Mouse (Mus musculus) embryonic facial prominence, embryonic 11.5 days (tissue): ENCODE data around the gene Ncapd2. TPM values are rescaled to one million over a fixed set of nuclear protein-coding genes. Genes with fewer than 3 reads are reported as not detected.

Experiments
- ATAC-seq: fragments of 200-750 bp; cut with Nextera tagmentation; replicated peaks from 2 replicates; pipeline ENCODE4 v1.8.0; 2017; ENCODE audit warnings: low read depth; ENCODE audit not compliant: insufficient number of reproducible peaks, low FRiP score, low TSS enrichment
- DNase-seq: peaks from one replicate; pipeline ENCODE4 v3.0.0-alpha.2; 2015; ENCODE audit warnings: low spot score
- H3K27ac ChIP-seq: fragments of 300-500 bp; sonication (generic); replicated peaks from 2 replicates; pipeline ENCODE4 v1.5.1; 2014; ENCODE audit warnings: mild to moderate bottlenecking, low read depth, low read length, control low read depth
- H3K27me3 ChIP-seq: fragments of 300-500 bp; sonication (generic); 2 replicates; pipeline ENCODE4 v1.6.1; 2014; ENCODE audit warnings: mild to moderate bottlenecking, low read length, moderate library complexity, mixed read lengths; ENCODE audit not compliant: control insufficient read depth, insufficient read depth
- H3K36me3 ChIP-seq: fragments of 300-500 bp; sonication (generic); replicated peaks from 2 replicates; pipeline ENCODE4 v1.6.1; 2014; ENCODE audit warnings: low read depth, mild to moderate bottlenecking, low read length, moderate library complexity, mixed read lengths; ENCODE audit not compliant: control insufficient read depth, insufficient read depth
- H3K4me1 ChIP-seq: fragments of 300-500 bp; sonication (generic); 2 replicates; pipeline ENCODE4 v1.6.1; 2014; ENCODE audit warnings: low read length, mixed read lengths; ENCODE audit not compliant: control insufficient read depth, insufficient read depth
- H3K4me2 ChIP-seq: fragments of 300-500 bp; sonication (generic); 2 replicates; pipeline ENCODE4 v1.6.1; 2014; ENCODE audit warnings: low read depth, mild to moderate bottlenecking, control low read depth, low read length, moderate library complexity
- H3K4me3 ChIP-seq: fragments of 300-500 bp; sonication (generic); 2 replicates; pipeline ENCODE4 v1.5.1; 2014; ENCODE audit warnings: low read depth, low read length, control low read depth
- H3K9ac ChIP-seq: fragments of 300-500 bp; sonication (generic); replicated peaks from 2 replicates; pipeline ENCODE4 v1.6.1; 2014; ENCODE audit warnings: mild to moderate bottlenecking, control low read depth, low read length
- H3K9me3 ChIP-seq: fragments of 300-500 bp; sonication (generic); replicated peaks from 2 replicates; pipeline ENCODE4 v1.6.1; 2016; ENCODE audit warnings: mild to moderate bottlenecking, low read length, inconsistent platforms, mixed read lengths; ENCODE audit not compliant: control insufficient read depth
- WGBS: fragments of 180-500 bp; shearing (Covaris S2); extraction: QIAGEN DNeasy Blood & Tissue Kit; methylation state at CpG from one replicate; pipeline ENCODE4 v1.1.7; 2014; 5-methylcytosine and 5-hydroxymethylcytosine counted together
- polyA plus RNA-seq: library from polyadenylated mRNA; unstranded; fragments of >200 nt; fragmentation: Nextera tagmentation; extraction: Ambion mirVana; gene quantifications from 2 replicates; pipeline ENCODE4 v1.2.1, GENCODE M21; 2014

Gene Ncapd2
- polyA plus RNA-seq, 1 experiment from 2014 or later: 136 TPM

DNA sequence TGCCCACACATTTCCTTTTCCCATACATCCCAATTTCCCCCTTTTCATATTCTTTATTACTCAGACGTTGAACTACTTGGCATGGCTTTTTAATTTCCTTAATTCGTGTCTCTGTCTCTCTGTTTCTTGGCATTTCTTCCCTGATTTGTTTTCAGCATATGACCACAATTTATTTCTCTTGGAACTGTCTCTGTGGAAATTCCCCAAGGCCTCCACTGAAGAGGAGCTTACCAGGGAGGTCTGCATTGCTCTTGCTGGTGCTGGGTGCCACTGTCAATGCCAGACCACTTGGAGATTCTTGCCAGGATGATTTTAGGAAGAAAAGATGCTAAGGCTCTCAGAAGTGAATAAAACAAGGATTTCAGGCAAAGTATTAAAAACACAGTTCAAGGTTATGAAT, 21.1 kb upstream of the Ncapd2 start:
- H3K27ac ChIP-seq: no peak overlapping the region
- no peak overlapping the region for H3K4me3 ChIP-seq
- no peak for DNase-seq
- no peaks in the 10 kb centered on the region for H3K9me3 ChIP-seq
- H3K4me1 ChIP-seq: no peaks in the 10 kb centered on the region
- H3K4me2 ChIP-seq: no peak overlapping the region
- WGBS: 53% methylated on average over 2 of the region's 2 CpGs
- no peak overlapping the region for H3K9ac ChIP-seq
- H3K36me3 ChIP-seq: no peaks in the 10 kb centered on the region
- ATAC-seq: no peak
- H3K27me3 ChIP-seq: peaks cover 2% of the 10 kb centered on the region; the same call in 1 of the 2 replicates

- ATAC-seq (no peak), DNase-seq (no peak)
- H3K9me3 ChIP-seq: no peaks in the 10 kb centered on the region
- no peak overlapping the region for H3K27ac ChIP-seq
- H3K9ac ChIP-seq: no peak overlapping the region
- no peaks in the 10 kb centered on the region for H3K36me3 ChIP-seq
- H3K27me3 ChIP-seq: no peaks in the 10 kb centered on the region
- no peak overlapping the region for H3K4me3 ChIP-seq
- H3K4me2 ChIP-seq: no peak overlapping the region
- no peaks in the 10 kb centered on the region for H3K4me1 ChIP-seq
- 84% methylated on average over 1 of the region's 1 CpGs for WGBS
Observed at GRCm38 (mm10) chr6:125210436-125210835, 18.9 kb upstream of the Ncapd2 start.

- H3K4me3 ChIP-seq: no peak overlapping the region
- peaks cover 3% of the 10 kb centered on the region; the same call in 1 of the 2 replicates for H3K4me1 ChIP-seq
- H3K27me3 ChIP-seq: no peaks in the 10 kb centered on the region
- H3K27ac ChIP-seq: no peak overlapping the region
- H3K36me3 ChIP-seq: no peaks in the 10 kb centered on the region; the same call in 1 of the 2 replicates
- no peaks in the 10 kb centered on the region for H3K9me3 ChIP-seq
- WGBS: 81% methylated on average over 5 of the region's 5 CpGs
- H3K4me2 ChIP-seq: no peak overlapping the region
- ATAC-seq (no peak), DNase-seq (no peak)
- no peak overlapping the region for H3K9ac ChIP-seq
Observed at GRCm38 (mm10) chr6:125197166-125197565, 5.7 kb upstream of the Ncapd2 start.

DNA sequence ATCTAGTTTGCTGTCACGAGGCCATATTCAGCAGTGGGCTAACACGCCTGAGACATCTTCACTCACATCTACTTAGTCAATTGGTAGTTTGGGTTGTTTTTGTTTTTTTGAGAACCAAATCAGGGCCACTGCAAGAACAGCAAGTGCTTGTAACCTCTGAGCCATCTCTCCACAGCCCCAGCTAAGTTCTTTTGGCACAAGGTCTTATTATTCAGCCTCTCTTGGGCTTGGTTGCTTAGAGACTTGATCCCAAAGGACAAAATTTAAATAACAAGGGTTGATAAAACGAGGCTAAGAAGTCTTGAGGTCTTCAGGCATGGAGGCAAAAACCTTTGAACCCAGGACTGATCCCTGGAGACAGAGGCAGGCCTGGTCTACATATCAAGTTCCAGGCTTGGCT, 4.8 kb upstream of the Ncapd2 start:
- Histone ChIP-seq H3K27me3 (no peaks in the 10 kb centered on the region), H3K4me2 (no peak overlapping the region), H3K36me3 (no peaks in the 10 kb centered on the region; the same call in 1 of the 2 replicates), H3K27ac (no peak overlapping the region), H3K4me3 (no peak overlapping the region), H3K4me1 (peaks cover 3% of the 10 kb centered on the region; the same call in 1 of the 2 replicates), H3K9ac (no peak overlapping the region), H3K9me3 (no peaks in the 10 kb centered on the region)
- ATAC-seq (no peak), DNase-seq (no peak)
- 52% methylated on average over 3 of the region's 3 CpGs for WGBS

DNA sequence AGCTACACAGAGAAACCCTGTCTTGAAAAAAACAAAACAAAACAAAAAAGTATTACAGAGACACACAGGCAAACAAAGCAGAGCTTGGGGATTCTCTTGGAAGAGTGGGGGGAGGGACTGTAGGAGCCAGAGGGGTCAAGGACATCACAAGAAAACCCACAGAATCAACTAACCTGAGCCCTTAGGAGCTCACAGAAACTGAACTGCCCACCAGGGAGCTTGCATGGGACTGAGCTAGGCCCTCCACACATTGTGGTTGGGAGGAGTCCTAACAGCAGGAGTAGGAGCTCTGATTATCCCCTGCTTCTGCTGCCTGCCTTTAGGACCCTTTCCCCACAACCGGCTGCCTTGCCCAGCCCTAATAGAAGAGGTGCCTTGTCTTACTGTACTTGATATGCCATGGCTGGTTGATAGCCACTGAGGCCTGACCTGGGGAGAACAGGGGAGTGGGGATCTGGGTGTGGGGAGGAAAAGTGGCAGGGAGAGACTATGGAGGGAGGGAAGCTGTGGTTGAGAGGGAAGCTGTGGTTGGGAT, 4.1 kb upstream of the Ncapd2 start:
- H3K9me3 ChIP-seq: no peaks in the 10 kb centered on the region
- peaks cover 3% of the 10 kb centered on the region; the same call in 1 of the 2 replicates for H3K4me1 ChIP-seq
- no peak overlapping the region for H3K9ac ChIP-seq
- ATAC-seq: no peak
- no peaks in the 10 kb centered on the region for H3K27me3 ChIP-seq
- H3K4me2 ChIP-seq: no peak overlapping the region
- no peaks in the 10 kb centered on the region; the same call in 1 of the 2 replicates for H3K36me3 ChIP-seq
- 35% methylated on average over 1 of the region's 1 CpGs for WGBS
- H3K4me3 ChIP-seq: no peak overlapping the region
- H3K27ac ChIP-seq: no peak overlapping the region
- no peak for DNase-seq

DNA sequence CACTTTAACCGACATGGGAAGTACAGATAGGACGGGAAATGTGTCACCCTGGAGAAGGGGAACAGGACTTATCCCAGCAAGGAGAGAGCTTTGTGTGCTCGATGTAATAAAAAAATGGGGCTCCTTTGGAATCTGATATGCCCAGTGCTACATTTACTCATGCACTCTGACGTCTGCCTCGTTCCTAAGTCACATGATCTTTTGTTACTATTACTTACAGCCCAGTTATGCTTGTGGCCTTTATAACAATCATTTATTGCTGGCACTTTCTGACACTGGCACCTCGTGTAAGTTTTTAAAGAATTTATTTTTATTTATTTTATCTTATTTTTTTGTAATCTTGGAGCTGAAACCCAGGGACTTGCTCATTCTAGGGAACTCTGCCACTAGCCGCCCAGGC, 1.9 kb upstream of the Ncapd2 start:
- Histone ChIP-seq H3K27ac (no peak overlapping the region), H3K27me3 (no peaks in the 10 kb centered on the region), H3K9ac (no peak overlapping the region), H3K36me3 (peaks cover 4% of the 10 kb centered on the region; the same call in 1 of the 2 replicates), H3K4me2 (no peak overlapping the region), H3K4me1 (peaks cover 3% of the 10 kb centered on the region; the same call in 1 of the 2 replicates), H3K9me3 (no peaks in the 10 kb centered on the region), H3K4me3 (no peak overlapping the region)
- WGBS: 69% methylated on average over 7 of the region's 7 CpGs
- ATAC-seq: no peak
- no peak for DNase-seq

DNA sequence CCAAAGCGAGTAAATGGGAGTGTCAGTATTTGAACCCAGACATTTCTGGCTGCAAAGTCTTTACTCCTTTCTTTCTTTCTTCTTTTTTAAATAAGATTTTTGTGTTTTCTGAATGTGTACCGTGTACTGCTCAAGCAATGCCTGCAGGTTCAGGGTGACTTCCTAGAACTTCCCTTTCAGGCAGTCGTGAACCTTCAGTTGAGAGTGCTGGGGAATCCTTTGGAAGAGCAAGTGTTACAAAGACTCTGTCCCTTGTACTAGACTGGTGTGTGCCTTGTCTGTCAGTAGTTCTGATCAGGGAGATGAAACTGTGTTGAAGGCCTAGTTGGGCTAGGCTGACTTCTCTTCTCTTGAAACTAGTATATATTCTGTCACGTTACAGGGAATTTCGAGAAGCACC, 1.3 kb upstream of the Ncapd2 start:
- H3K4me2 ChIP-seq: peak overlapping the region; percentile 79
- H3K9me3 ChIP-seq: no peaks in the 10 kb centered on the region
- H3K27ac ChIP-seq: no peak overlapping the region
- DNase-seq (no peak), ATAC-seq (no peak)
- peaks cover 3% of the 10 kb centered on the region; the same call in 1 of the 2 replicates for H3K4me1 ChIP-seq
- peak overlapping the region; percentile 72 for H3K4me3 ChIP-seq
- H3K27me3 ChIP-seq: no peaks in the 10 kb centered on the region
- peaks cover 6% of the 10 kb centered on the region for H3K36me3 ChIP-seq
- WGBS: 45% methylated on average over 5 of the region's 5 CpGs
- H3K9ac ChIP-seq: peak overlapping the region; percentile 80

DNA sequence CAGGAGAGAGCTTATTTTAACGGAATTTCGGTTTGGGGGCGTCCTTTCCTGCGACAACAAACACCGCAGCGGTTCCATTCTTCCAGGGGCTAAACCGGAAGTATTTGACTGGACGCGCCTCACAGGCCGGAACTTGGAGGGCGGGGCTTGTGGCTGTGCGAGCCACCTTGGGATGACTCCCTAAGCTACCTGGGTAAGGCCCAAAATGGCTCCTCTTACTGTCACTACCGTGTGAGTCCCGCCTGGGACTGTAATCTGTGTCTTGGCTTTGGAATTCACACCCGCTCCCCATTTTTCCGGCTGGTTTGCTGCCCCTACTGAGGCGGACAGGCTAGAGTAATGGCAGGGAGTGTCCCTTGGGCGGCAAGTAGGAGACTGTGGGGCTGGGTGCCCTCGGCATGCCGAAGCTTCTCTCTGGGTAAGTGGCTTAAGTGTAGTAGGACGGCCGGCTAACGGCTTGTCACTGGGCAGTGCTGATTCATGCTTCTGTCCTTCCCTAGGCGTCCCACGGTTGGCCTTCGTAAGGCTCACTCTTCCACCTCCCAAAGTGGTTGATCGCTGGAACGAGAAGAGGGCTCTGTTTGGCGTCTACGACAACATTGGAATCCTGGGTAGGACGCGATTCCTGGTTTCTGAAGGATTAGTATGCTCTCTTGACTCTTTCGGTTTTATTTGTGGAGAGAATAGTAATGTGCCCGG, 664 bp upstream of the Ncapd2 start:
- Histone ChIP-seq H3K9me3 (no peaks in the 10 kb centered on the region), H3K27ac (peak overlapping the region; percentile 99), H3K27me3 (no peaks in the 10 kb centered on the region), H3K9ac (peak overlapping the region; percentile 80), H3K36me3 (peaks cover 10% of the 10 kb centered on the region), H3K4me2 (peak overlapping the region; percentile 79), H3K4me3 (peak overlapping the region; percentile 72), H3K4me1 (peaks cover 3% of the 10 kb centered on the region; the same call in 1 of the 2 replicates)
- 1% methylated on average over 34 of the region's 34 CpGs for WGBS
- DNase-seq: peak; percentile 97
- peak; percentile 89 for ATAC-seq
